Mouse (Mus musculus): ENCODE results near the gene Klhl10.

The Klhl10 gene

GRCm38 (mm10) chr11:100462699-100463098 lies 21.0 kb downstream of the Klhl10 start:
- DNase-seq (ENCODE audit: low spot score) = no peak

DNA sequence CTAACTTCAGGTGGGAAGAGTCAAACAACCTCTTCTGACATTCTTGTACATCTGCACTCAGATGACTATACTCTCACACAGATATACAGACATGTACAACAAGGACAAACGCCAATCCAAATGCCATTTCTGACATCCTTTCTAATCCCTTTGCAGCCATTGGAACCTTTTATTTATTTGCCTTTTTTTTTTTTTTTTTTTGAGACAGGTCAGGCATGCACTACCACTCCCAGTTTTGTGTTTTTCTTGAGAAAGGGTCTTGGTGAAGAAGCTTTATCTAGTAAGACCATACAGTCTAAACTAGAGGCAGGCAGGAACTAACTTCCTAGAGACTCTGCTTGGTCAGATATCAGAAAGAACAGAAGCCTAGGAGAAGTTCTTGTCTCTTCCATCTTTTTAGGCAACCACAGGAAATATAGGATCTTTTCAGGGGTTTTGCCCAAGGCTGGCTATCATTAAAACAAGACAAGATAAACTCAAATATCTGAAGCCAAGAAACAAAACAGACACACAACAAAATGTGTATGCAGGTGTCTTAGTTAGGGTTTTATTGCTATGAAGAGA lies 23.6 kb downstream of the Klhl10 start:
- DNase-seq (ENCODE audit: low spot score) = no peak

DNA sequence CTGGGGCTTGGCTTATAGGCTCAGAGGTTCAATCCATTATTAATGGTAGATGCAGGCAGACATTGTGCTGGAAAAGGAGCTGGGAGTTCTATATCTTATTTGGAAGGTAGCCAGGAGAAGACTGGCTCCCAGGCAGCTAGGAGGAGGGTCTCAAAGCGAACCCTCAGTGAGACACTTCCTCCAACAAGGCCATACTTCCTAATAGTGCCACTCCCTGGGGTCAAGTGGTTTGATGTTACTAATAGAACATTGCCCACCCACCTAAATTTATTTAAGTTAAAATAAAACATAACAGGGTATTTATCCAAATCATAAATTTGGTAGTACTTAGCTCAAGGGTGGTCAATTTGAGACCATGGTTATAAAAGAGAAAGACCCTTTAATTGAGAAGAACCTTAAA lies 24.1 kb downstream of the Klhl10 start:
- DNase-seq (ENCODE audit: low spot score) = no peak

DNA sequence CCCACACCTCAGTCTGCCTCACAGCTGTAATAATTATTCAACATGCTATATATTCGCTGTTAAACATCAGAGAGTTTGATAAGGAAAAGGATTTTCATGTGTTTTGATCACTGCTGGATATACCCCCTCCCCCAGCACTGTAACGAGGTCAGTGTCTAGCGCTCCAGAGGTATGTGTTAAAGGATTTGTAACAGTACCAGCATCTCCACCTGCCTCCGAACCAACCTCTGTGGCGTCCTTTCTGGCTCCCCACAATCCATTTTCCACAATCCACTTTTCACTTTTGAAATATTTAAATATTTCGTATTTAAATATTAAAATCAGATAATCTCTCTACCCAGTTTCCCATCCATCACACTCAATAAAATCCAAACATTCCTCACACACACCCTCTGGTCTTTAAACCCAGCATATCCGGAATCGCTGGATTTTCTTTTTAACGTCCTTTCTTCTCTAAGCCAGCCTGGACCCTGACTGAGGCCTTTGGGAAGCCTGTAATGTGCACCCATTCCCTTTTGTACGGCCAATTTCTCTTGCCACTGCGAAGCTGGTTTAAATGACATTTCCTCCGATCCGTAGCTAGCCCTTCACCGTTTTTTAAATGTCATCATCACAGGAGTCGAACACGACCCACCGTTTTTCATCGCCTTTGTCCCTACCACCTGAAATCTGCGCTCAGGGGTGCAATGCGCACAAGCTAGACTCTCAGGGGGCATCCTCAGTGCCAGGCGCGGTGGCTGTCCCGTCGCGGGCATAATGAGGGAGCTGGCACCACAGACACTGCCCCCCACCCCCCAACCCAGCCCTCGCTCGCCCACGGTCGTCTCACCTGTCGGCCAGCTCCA lies 29.9 kb downstream of the Klhl10 start:
- no peak for DNase-seq (ENCODE audit: low spot score)

DNA sequence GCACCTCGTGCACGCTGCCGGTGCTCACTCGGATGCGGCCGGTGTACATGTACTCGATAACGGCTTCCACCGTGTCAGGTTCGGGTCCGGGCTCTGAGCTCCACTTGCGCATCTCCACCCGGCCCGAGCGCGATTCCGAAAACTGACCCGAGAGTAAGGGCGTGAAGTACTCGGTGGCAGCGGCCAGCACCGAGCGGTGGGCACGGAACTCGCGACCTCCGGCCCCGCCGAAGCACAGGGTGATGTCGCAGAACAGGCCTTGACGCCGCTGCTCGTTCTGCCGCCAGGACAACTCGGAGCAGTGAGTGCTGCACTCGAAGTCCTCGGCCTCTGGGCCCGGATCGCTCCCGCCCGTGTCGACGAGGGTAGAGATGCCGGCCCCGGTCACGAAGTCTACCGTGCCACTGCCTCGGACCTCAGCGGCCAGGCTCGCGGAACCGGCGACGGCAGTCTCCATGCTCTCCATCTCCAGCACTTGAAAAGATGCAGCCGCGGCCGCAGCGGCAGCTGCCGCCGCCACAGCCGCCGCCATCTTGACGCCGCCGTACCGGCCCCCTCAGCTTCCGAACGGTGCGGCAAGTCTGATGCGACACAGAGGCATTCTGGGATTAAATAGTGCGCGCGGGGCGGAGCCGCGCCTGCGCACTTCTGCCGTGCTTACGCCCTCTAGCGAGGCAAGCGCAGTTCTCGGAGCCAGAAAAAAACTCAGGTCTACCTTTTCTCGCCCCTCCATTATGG lies 30.6 kb downstream of the Klhl10 start, which contains the start of gene Klhl11:
Klhl11 (minus strand) TSS at position 545 of the 738 bp plus-strand sequence.
- peak; percentile 83 for DNase-seq (ENCODE audit: low spot score)

- DNase-seq (ENCODE audit: low spot score) = no peak
Measured at GRCm38 (mm10) chr11:100472935-100473295, 31.2 kb downstream of the Klhl10 start.

DNA sequence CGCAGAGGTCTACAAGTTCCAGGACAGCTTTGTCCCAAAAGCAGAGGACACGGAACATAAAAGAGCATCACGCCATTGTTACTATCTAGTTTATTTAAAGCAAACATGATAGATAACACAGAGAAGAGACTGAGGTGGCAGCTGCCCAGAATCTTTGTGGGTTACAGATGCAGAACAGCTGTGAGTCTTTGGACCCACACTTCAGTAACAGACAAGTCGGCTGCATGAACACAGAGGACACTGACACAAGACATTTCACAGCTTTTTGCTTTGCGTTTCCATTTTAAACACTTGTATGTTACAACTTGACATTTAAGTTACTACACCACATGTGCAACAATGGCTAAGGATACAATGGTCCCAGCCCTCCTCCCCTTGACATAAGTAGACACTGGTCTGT lies 34.6 kb downstream of the Klhl10 start:
- DNase-seq (ENCODE audit: low spot score) = no peak

GRCm38 (mm10) chr11:100479152-100479551 lies 37.4 kb downstream of the Klhl10 start:
- DNase-seq (ENCODE audit: low spot score) = no peak

DNA sequence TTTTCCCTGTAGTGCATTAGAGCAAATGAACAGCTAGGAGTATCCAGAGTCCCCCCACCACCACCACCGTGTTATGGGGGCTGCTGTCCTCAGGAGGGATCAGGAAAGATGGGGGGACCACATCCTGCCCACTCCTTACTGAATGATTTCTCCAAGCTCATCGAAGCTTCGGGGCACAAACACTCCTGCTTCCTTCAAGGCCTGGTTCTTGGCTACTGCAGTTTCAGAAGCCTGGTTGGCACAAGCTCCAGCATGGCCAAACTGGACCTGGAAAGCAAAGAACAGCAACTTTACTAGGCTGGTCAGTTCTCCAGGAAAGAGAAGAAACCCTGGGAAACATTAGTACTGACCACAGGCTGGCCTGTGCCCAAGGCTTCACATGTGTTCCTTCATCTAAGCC lies 42.7 kb downstream of the Klhl10 start:
- no peak for DNase-seq (ENCODE audit: low spot score)

DNA sequence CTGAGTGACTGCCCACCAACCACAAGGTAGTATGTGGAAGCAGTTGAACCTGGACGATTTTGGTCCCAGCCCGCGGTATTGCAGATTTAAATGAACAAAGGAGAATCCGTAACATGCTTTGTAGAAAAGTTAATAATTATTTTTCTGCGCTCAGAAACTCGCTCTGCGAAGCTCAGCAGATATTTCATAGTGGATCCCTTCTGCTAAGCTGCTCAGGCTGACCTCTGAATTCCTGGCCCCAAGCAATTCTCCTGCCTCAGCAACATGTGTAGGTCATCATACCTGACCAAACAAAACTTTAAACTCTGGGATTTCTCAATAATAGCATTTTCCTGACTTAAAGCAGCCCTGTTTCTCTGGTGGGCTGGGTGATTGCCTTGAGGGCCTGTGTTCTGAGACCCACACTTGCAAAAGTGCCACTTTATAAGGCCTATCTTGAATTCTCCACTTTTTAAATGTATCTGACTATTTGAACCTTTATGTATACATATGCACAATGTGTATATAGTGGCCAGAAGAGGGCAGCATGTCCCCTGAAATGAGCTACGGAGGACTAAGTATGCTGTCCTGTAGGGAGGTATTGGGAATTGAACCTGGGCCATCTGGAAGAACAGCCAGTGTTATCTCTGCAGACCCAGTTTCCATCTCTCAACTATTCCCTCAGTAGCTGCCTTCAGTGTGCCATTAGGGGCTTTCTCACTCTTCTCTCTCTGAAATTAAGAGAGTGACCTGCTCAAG lies 44.3 kb downstream of the Klhl10 start:
- DNase-seq (ENCODE audit: low spot score) = no peak

GRCm38 (mm10) chr11:100490951-100491350 lies 49.2 kb downstream of the Klhl10 start:
- no peak for DNase-seq (ENCODE audit: low spot score)

- no peak for DNase-seq (ENCODE audit: low spot score)
Measured at GRCm38 (mm10) chr11:100493771-100494170, 52.1 kb downstream of the Klhl10 start.

DNA sequence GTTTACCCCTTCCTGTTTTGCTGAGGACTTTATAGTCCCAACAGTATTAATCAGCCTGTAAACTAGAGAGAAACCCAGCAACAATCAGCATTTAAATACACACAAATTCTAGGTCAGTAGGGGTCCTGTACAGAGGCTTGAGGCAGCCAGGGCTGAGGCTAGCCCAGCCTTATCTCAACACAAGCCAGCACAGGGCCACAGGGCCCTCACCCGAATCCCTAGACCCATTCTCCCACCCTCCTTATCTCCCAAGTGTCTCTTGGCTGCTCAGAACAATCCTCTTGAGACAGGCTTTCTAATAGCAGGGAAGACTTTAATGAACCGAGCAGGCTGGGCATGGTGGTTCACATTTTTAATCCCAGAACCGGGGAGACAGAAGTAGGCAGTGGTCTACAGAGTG lies 58.5 kb downstream of the Klhl10 start:
- no peak for DNase-seq (ENCODE audit: low spot score)

GRCm38 (mm10) chr11:100500651-100501050 lies 58.9 kb downstream of the Klhl10 start:
- DNase-seq (ENCODE audit: low spot score) = no peak

DNA sequence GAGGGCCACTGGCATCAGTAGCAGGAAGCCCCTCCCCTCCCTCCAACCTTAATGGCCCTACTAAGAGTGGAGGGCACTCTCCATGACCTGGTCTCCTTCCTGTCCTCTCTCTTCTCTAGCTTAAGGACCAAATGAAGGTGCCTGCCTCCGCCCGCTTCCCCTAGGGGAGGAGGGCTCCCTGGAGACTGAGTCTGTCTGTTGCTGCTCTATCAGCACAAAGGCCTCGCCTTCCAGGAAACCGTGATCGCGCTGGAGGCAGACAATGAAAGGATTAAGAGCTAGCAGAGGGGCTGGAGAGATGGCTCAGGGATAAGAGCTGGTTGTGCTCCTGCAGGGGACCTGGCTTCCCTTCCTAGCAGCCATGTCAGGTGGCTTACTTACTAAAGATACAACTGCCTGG lies 59.6 kb downstream of the Klhl10 start:
- no peak for DNase-seq (ENCODE audit: low spot score)

GRCm38 (mm10) chr11:100504990-100505660 lies 63.4 kb downstream of the Klhl10 start:
- no peak for DNase-seq (ENCODE audit: low spot score)

DNA sequence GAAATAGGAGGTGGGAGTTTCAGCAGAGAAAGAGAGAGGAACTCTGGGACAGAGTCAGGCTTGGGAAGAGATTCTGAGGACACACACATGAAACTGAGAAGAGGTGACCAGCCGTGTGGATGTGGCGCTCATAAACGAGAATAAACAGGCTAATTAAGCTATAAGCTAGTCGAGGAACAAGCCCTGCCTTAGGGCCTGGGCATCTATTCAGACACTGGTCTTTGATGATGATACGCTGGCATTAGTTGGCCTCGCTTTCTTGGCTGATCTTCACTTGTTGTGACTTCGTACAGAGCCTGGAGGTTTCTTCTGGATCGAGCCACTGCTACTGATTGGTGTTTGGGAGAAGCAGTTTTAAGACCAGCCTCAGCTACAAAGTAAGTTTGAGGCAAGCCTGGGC lies 64.3 kb downstream of the Klhl10 start:
- no peak for DNase-seq (ENCODE audit: low spot score)
